Mouse (Mus musculus) limb, embryonic 11.5 days (tissue): Measurements from ENCODE around the gene Bdh1. TPM values are rescaled to one million over a fixed set of nuclear protein-coding genes. Genes with fewer than 3 reads are reported as not detected.

Source experiments
- ATAC-seq: fragments of 200-750 bp; cut with Nextera tagmentation; 2 replicates; pipeline ENCODE4 v1.8.0; 2017; ENCODE audit warnings: low read depth; ENCODE audit not compliant: insufficient number of reproducible peaks, low FRiP score, low TSS enrichment
- DNase-seq: peaks from one replicate; pipeline ENCODE4 v3.0.0-alpha.2; 2015; ENCODE audit warnings: low spot score
- H3K27ac ChIP-seq: fragments of 300-500 bp; sonication (generic); replicated peaks from 2 replicates; pipeline ENCODE4 v1.5.1; 2014; ENCODE audit warnings: low read depth, mild to moderate bottlenecking, low read length
- H3K27me3 ChIP-seq: fragments of 300-500 bp; sonication (generic); 2 replicates; pipeline ENCODE4 v1.6.1; 2014; ENCODE audit warnings: mild to moderate bottlenecking, low read length, mixed read lengths; ENCODE audit not compliant: control insufficient read depth, insufficient read depth
- H3K36me3 ChIP-seq: fragments of 300-500 bp; sonication (generic); 2 replicates; pipeline ENCODE4 v1.6.1; 2014; ENCODE audit warnings: mild to moderate bottlenecking, low read length, moderate library complexity, mixed read lengths; ENCODE audit not compliant: control insufficient read depth, insufficient read depth
- H3K4me1 ChIP-seq: fragments of 300-500 bp; sonication (generic); 2 replicates; pipeline ENCODE4 v1.6.1; 2014; ENCODE audit warnings: low read length, mixed read lengths; ENCODE audit not compliant: control insufficient read depth, insufficient read depth
- H3K4me2 ChIP-seq: fragments of 300-500 bp; sonication (generic); 2 replicates; pipeline ENCODE4 v1.6.1; 2014; ENCODE audit warnings: low read depth, mild to moderate bottlenecking, moderate library complexity; ENCODE audit not compliant: severe bottlenecking
- H3K4me3 ChIP-seq: fragments of 300-500 bp; sonication (generic); 2 replicates; pipeline ENCODE4 v1.5.1; 2014; ENCODE audit warnings: low read depth, low read length
- H3K9ac ChIP-seq: fragments of 300-500 bp; sonication (generic); 2 replicates; pipeline ENCODE4 v1.6.1; 2014; ENCODE audit warnings: mild to moderate bottlenecking, low read length
- H3K9me3 ChIP-seq: fragments of 300-500 bp; sonication (generic); 2 replicates; pipeline ENCODE4 v1.6.1; 2016; ENCODE audit warnings: low read length; ENCODE audit not compliant: control insufficient read depth
- WGBS: fragments of 180-500 bp; shearing (Covaris S2); extraction: QIAGEN DNeasy Blood & Tissue Kit; methylation state at CpG from one replicate; pipeline ENCODE4 v1.1.7; 2014; 5-methylcytosine and 5-hydroxymethylcytosine counted together
- polyA plus RNA-seq: library from polyadenylated mRNA; unstranded; fragments of >200 nt; fragmentation: Nextera tagmentation; extraction: Ambion mirVana; gene quantifications from 2 replicates; pipeline ENCODE4 v1.2.1, GENCODE M21; 2014

Bdh1 gene
- polyA plus RNA-seq, 1 experiment from 2014 or later = 14.9 TPM

DNA sequence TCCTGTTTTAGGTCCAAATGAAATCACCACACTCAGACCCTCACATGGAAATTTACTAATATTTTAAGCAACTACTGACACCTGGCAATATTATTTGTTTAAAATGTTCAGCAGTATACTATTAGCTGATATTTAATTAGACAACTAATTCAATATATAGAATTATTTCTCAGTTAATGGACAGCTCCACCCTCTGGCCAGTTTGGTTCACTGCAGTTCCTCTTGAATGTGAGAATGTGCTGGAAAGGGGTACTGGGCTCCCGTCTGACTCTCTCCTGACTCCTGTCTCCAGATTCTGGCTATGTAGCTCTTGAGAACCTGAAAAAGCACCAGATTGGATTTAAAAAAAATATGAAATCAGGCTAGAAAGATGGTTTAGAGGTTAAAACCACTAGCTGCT is 17.0 kb upstream of the Bdh1 start:
- ATAC-seq (no peak), DNase-seq (no peak)
- no peak overlapping the region for H3K4me3 ChIP-seq
- 65% methylated on average over 1 of the region's 1 CpGs for WGBS
- no peaks in the 10 kb centered on the region for H3K36me3 ChIP-seq
- no peaks in the 10 kb centered on the region for H3K4me1 ChIP-seq
- H3K9ac ChIP-seq = no peak overlapping the region
- H3K27me3 ChIP-seq = no peaks in the 10 kb centered on the region
- H3K27ac ChIP-seq = no peak overlapping the region
- H3K9me3 ChIP-seq = no peaks in the 10 kb centered on the region
- H3K4me2 ChIP-seq = no peak overlapping the region

- Histone ChIP-seq H3K9ac (no peak overlapping the region), H3K4me3 (no peak overlapping the region), H3K9me3 (no peaks in the 10 kb centered on the region), H3K36me3 (no peaks in the 10 kb centered on the region), H3K4me2 (no peak overlapping the region), H3K27me3 (no peaks in the 10 kb centered on the region), H3K4me1 (no peaks in the 10 kb centered on the region), H3K27ac (no peak overlapping the region)
- 80% methylated on average over 3 of the region's 3 CpGs for WGBS
- ATAC-seq = no peak
- DNase-seq = no peak
These were observed 14.2 kb upstream of the Bdh1 start for GRCm38 (mm10) chr16:31407872-31408271.

- H3K27ac ChIP-seq = no peak overlapping the region
- H3K9me3 ChIP-seq = no peaks in the 10 kb centered on the region
- ATAC-seq = no peak
- H3K4me2 ChIP-seq = no peak overlapping the region
- no peak for DNase-seq
- no peak overlapping the region for H3K9ac ChIP-seq
- no peaks in the 10 kb centered on the region for H3K4me1 ChIP-seq
- no peaks in the 10 kb centered on the region for H3K36me3 ChIP-seq
- no peaks in the 10 kb centered on the region for H3K27me3 ChIP-seq
- 81% methylated on average over 4 of the region's 4 CpGs for WGBS
- no peak overlapping the region for H3K4me3 ChIP-seq
These were observed 11.1 kb upstream of the Bdh1 start for GRCm38 (mm10) chr16:31410969-31411368.

DNA sequence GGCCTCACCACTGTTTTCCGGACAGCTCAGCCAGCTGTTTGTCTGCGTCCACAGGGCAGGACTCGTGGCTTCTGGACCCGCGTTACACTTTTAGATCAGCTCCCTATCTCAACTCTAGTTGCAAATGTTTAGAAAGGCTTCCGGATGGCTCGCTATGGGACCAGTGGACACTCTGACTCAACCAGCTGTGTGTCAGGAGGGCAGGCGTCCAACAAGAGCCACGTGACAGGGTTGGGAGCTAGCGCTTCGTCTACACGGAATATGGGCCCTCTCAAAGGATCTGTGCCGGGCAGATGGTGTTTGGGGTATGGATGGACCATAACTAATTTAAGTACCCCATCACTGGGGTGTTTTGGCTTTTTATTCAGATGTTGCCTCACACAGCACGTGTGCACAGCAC is 9.8 kb upstream of the Bdh1 start:
- Histone ChIP-seq H3K36me3 (no peaks in the 10 kb centered on the region), H3K27me3 (no peaks in the 10 kb centered on the region), H3K4me2 (no peak overlapping the region), H3K27ac (no peak overlapping the region), H3K4me1 (no peaks in the 10 kb centered on the region), H3K4me3 (no peak overlapping the region), H3K9ac (no peak overlapping the region), H3K9me3 (no peaks in the 10 kb centered on the region)
- no peak for DNase-seq
- ATAC-seq = no peak
- 83% methylated on average over 14 of the region's 14 CpGs for WGBS

DNA sequence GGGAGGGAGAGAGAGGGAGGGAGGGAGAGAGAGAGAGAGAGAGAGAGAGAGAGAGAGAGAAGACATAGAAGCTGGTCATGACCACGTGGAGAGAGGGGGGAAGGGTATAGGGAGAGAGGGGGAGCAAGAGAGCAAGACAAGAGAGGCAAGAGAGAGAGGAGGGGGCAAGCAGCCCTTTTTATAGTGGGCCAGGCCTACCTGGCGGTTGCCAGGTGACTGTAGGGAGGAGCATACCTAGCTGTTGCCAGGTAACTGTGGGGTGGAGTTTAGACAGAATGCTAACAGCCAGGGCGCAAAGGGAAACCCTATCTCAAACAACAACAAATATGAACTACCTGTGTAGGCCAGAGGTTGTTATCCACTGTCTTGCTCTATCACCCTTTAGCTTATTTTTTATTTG is 8.3 kb upstream of the Bdh1 start:
- no peaks in the 10 kb centered on the region for H3K27me3 ChIP-seq
- H3K27ac ChIP-seq = no peak overlapping the region
- H3K9ac ChIP-seq = no peak overlapping the region
- no peaks in the 10 kb centered on the region for H3K36me3 ChIP-seq
- 65% methylated on average over 3 of the region's 3 CpGs for WGBS
- no peak overlapping the region for H3K4me2 ChIP-seq
- no peak for DNase-seq
- no peaks in the 10 kb centered on the region for H3K9me3 ChIP-seq
- no peak overlapping the region for H3K4me3 ChIP-seq
- H3K4me1 ChIP-seq = no peaks in the 10 kb centered on the region
- ATAC-seq = no peak

- ATAC-seq (no peak), DNase-seq (no peak)
- Histone ChIP-seq H3K27ac (no peak overlapping the region), H3K4me2 (no peak overlapping the region), H3K27me3 (no peaks in the 10 kb centered on the region), H3K4me1 (no peaks in the 10 kb centered on the region), H3K9ac (no peak overlapping the region), H3K36me3 (no peaks in the 10 kb centered on the region), H3K9me3 (no peaks in the 10 kb centered on the region), H3K4me3 (no peak overlapping the region)
- WGBS = 54% methylated on average over 9 of the region's 9 CpGs
These were observed 6.1 kb upstream of the Bdh1 start for GRCm38 (mm10) chr16:31415885-31416450.

GRCm38 (mm10) chr16:31418704-31419103 is 3.4 kb upstream of the Bdh1 start:
- no peak for ATAC-seq
- DNase-seq = no peak
- Histone ChIP-seq H3K9me3 (no peaks in the 10 kb centered on the region), H3K9ac (no peak overlapping the region), H3K4me1 (no peaks in the 10 kb centered on the region), H3K4me2 (no peak overlapping the region), H3K4me3 (no peak overlapping the region), H3K36me3 (no peaks in the 10 kb centered on the region), H3K27ac (no peak overlapping the region), H3K27me3 (no peaks in the 10 kb centered on the region)
- WGBS = 78% methylated on average over 3 of the region's 3 CpGs

- no peak for DNase-seq
- H3K36me3 ChIP-seq = no peaks in the 10 kb centered on the region
- H3K9ac ChIP-seq = no peak overlapping the region
- no peak overlapping the region for H3K27ac ChIP-seq
- H3K4me1 ChIP-seq = no peaks in the 10 kb centered on the region
- ATAC-seq = no peak
- no peaks in the 10 kb centered on the region for H3K9me3 ChIP-seq
- H3K4me2 ChIP-seq = no peak overlapping the region
- H3K4me3 ChIP-seq = no peak overlapping the region
- 60% methylated on average over 5 of the region's 5 CpGs for whole genome bisulfite sequencing
- H3K27me3 ChIP-seq = no peaks in the 10 kb centered on the region
These were observed 2.6 kb upstream of the Bdh1 start for GRCm38 (mm10) chr16:31419457-31419856.

- no peak overlapping the region for H3K4me3 ChIP-seq
- 71% methylated on average over 1 of the region's 1 CpGs for whole genome bisulfite sequencing
- H3K9ac ChIP-seq = no peak overlapping the region
- peaks cover 5% of the 10 kb centered on the region for H3K27me3 ChIP-seq
- DNase-seq (no peak), ATAC-seq (no peak)
- no peak overlapping the region for H3K27ac ChIP-seq
- H3K9me3 ChIP-seq = no peaks in the 10 kb centered on the region
- no peak overlapping the region for H3K4me2 ChIP-seq
- H3K4me1 ChIP-seq = no peaks in the 10 kb centered on the region
- no peaks in the 10 kb centered on the region for H3K36me3 ChIP-seq
These were observed 642 bp downstream of the Bdh1 start for GRCm38 (mm10) chr16:31422722-31423121.
